Mouse (Mus musculus) v-Abl transformed pro-B cells (cell line): Measurements from ENCODE around the gene Arfgap1.

Experiments used
- in situ Hi-C, 2 experiments: fragments of 400-800 bp; cut with MboI; formaldehyde crosslinking; loops; one replicate each; pipeline ENCODE4 v1.15.1; 2025; ENCODE audit not compliant: unreplicated experiment in 2 of 2

Arfgap1 gene

DNA sequence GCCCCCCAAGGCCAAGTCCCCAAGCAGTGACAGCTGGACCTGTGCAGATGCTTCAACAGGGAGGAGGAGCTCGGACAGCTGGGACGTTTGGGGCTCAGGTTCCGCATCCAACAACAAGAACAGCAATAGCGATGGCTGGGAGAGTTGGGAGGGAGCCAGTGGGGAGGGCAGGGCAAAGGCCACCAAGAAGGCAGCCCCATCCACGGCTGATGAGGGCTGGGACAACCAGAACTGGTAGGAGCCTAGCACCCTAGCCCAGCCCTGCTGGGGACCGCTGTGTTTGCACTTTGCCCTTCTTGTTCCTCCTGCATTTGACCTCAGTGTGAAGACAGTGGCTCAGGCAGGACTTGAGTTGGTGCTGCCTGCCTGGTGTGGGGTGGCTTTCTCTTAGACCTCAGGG lies 14.1 kb downstream of the Arfgap1 start:
- in situ Hi-C loops: loop anchor here (25.0 kb wide), 2 partner anchors 356 to 606 kb away; partner anchors contain the start of genes Prpf6 (in 2 of the 2), Samd10 (in 2 of the 2), Uckl1 (in 2 of the 2) and Zfp512b (in 2 of the 2)

DNA sequence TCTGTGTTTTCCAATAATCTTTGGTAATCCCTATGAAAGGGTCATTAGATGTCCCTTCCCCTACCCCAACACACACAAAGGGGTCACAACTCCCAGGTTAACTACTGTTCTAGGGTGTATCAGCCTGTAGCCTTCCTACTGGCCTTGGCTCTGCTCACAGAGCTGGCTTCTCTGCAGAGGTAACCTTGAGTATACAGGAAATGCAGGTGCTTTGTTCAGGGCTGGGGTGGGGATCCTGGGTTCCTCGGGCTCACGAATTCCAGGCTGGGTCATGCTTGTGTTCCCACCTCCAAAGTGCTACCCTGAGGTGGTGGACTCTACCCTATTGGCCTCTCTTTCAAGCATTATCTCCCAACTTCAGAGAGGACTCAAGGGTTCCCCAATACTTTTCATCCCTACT lies 18.6 kb downstream of the Arfgap1 start:
- in situ Hi-C loops: loop anchor here (25.0 kb wide), 2 partner anchors 352 to 602 kb away; partner anchors contain the start of genes Prpf6 (in 2 of the 2), Samd10 (in 2 of the 2), Uckl1 (in 2 of the 2) and Zfp512b (in 2 of the 2)

DNA sequence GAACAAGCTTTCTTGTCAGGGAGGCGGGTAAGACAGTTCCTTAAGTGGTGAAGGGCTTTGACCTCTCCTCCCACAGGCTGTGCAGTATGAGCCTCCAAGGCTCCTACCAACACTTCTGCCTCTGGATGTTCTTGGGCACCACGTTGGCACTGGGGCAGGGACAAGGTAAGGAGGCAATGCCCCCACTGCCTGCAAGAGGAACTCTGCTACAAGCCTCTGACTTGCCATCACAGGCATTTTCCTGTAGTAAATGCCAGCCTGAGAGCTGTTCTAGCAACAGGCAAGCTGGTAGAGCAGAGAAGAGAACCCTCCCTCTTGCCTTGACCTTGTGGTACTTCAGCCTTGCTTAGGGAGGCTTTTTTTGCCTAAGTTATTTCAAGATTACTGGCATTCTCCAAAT lies 19.4 kb downstream of the Arfgap1 start, which contains the start of gene Col20a1:
Col20a1 (plus strand) TSS at position 87 of the 400 bp plus-strand sequence.
- in situ Hi-C loops: loop anchor here (25.0 kb wide), 2 partner anchors 351 to 601 kb away; partner anchors contain the start of genes Prpf6 (in 2 of the 2), Samd10 (in 2 of the 2), Uckl1 (in 2 of the 2) and Zfp512b (in 2 of the 2)

DNA sequence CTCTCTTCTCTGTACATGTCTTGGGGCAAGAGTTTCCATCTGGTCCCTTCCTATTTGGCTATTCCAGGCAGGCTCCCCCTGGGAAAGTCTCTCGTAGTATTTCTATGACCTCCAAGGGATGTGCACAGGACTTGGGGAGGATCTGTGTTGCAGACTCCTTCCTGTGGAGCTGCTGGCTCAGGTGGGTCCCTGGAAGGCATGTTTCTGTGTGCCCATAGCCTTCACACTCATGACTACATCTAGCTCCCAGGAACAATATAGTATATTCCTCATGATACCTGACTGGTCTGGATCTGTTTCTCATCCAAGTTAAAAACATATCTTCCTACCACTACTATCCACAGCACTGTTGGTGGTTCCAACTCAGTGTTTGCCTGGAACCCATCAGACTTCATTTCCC lies 20.0 kb downstream of the Arfgap1 start:
- in situ Hi-C loops: loop anchor here (25.0 kb wide), 2 partner anchors 350 to 600 kb away; partner anchors contain the start of genes Prpf6 (in 2 of the 2), Samd10 (in 2 of the 2), Uckl1 (in 2 of the 2) and Zfp512b (in 2 of the 2)

DNA sequence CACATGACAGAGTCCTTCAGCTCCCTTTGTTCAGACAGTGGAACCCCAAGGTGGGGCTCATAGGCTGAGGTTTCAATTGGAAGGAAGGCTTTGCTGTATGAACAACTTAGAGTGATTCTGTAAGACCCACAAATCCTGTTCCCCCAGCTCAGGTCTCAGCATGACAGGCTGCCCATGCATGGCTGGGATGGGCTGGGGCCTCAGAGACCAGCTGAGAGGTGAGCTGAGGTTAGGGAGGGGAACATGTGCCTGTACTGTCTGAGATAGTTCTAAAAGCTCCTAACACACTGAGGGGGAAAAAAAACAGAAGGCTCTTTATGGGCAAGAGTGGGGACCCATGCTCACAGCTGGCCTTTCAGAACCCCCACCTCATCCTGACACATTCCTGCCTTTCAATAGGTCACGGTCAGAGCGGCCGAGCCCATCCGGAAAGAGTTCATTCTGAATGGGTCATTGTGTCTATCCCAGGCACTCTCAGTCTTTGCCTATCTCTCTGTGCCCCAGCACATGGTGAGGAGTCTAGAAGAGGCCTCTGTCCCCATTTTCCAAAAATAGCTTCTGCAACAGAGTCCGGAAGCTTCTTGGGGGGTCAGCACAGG lies 20.5 kb downstream of the Arfgap1 start:
- in situ Hi-C loops: loop anchor here (25.0 kb wide), 2 partner anchors 350 to 600 kb away; partner anchors contain the start of genes Prpf6 (in 2 of the 2), Samd10 (in 2 of the 2), Uckl1 (in 2 of the 2) and Zfp512b (in 2 of the 2)

DNA sequence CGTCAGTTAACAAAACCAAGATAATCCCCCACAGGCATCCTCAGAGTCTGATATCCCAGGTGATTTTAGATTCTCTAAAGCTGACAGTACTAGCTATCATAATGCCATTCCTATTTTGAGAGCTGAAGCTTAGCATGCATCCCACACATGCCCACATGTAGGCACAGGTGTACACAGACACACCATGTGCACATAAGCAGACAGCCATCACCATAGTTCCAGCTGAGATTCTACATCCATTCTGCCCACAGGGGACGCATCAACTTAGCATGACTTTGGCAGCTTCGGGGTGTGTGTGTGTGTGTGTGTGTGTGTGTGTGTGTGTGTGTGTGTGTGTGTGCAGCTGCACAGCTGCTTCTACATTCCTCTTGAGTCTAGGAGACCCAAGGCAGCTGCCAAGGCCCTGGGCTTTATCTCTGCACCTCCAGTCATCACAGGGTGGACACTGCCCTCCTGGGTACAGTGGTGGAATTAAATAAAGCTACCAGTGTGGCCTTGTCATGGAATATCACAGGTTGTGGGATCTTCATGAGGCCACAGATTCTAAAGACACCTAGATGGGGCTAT lies 21.4 kb downstream of the Arfgap1 start:
- in situ Hi-C loops: loop anchor here (25.0 kb wide), 2 partner anchors 349 to 599 kb away; partner anchors contain the start of genes Prpf6 (in 2 of the 2), Samd10 (in 2 of the 2), Uckl1 (in 2 of the 2) and Zfp512b (in 2 of the 2)

DNA sequence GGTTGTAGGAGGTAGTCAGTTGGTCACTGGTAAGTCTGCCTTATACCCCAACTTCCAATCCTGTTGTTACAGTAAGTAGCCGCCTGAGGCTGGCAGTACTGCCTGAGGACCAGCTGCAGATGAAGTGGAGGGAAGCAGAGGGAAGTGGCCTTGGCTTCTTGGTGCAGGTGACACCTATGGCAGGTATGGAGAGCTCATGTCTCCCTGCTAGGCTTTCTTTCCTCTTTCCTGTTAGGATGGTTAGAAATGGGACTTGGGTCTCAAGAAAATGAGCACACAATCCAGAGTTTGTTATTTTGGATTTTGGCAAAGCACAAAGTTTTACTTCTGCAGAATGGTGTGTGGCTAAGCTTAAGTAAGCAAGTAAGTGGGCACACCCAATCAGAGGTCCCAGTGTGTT lies 21.9 kb downstream of the Arfgap1 start:
- in situ Hi-C loops: loop anchor here (25.0 kb wide), 2 partner anchors 348 to 598 kb away; partner anchors contain the start of genes Prpf6 (in 2 of the 2), Samd10 (in 2 of the 2), Uckl1 (in 2 of the 2) and Zfp512b (in 2 of the 2)

DNA sequence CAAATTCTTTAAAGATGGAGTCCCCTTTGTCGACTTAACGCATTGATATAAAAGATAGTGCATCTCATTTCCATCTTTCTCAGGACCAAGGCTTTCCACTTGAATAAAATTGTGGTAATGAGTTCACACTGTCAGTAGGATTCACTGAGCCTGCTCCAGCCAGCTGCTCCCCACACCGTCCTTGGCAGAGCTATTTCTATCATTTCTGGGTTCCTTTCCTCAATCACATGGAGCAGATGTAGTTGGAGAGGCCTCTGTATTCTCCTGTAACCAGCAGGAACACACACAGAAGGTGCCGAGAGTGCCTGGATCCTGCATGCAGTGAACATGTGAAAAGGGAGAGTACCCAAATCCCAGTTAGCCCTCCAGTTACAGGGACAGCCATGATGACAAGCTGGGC lies 23.3 kb downstream of the Arfgap1 start:
- in situ Hi-C loops: loop anchor here (25.0 kb wide), 2 partner anchors 347 to 597 kb away; partner anchors contain the start of genes Prpf6 (in 2 of the 2), Samd10 (in 2 of the 2), Uckl1 (in 2 of the 2) and Zfp512b (in 2 of the 2)

DNA sequence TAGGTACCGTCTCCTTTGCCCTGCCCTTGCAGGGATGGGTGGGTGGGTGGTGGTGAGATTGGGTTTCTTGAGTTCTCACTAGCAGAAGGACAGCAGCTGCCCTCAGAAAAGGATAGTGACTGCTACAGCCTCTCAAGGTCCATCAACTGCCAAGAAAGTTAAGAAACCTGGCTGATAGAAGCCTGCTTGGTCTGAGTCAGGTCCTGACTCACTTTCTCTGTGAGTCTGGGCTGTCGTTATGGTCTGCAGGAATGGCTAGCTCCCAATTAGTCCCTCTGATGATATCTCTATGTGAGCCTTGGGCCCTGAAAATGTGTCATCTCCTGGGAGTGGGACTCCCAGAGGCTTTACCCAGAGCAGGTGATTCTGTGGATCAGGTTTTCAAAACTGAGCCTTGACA lies 27.3 kb downstream of the Arfgap1 start:
- in situ Hi-C loops: loop anchor here (25.0 kb wide), 2 partner anchors 343 to 593 kb away; partner anchors contain the start of genes Prpf6 (in 2 of the 2), Samd10 (in 2 of the 2), Uckl1 (in 2 of the 2) and Zfp512b (in 2 of the 2)

DNA sequence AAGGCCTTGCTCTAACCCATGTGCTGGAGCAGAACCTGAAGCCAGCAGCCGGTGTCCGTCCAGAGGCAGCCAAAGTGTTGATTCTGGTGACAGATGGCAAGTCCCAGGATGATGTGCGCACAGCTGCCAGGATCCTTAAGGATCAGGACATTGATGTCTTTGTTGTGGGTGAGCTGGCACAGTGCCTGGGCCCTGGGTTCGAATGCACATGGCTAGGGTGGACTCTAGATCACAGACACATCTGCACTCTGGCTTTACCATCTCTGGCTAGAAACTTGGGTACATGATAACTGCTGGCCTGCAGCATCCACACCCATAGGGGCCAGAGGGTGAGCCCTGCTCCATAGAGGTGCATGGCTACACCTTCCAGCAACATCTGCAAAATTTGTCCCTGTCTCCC lies 28.4 kb downstream of the Arfgap1 start:
- in situ Hi-C loops: loop anchor here (25.0 kb wide), 2 partner anchors 342 to 592 kb away; partner anchors contain the start of genes Prpf6 (in 2 of the 2), Samd10 (in 2 of the 2), Uckl1 (in 2 of the 2) and Zfp512b (in 2 of the 2)

DNA sequence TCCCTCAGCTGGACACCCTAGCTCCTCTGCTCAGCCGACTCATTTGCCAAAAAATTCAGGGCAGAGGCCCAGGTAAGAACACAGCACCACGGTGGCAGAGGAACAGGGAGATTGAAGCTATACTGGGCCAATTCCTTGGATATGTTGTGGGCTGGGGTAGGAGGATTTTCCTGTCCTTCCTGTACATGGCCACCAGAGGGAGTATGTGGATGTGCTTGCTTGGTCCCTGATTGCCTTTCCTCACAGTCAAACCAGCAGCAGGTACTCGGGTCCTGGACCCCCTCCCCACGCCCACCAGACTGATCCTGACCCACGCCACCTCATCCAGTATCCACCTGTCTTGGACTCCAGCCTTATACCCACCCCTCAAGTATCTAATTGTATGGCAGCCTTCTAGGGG lies 29.4 kb downstream of the Arfgap1 start:
- in situ Hi-C loops: loop anchor here (25.0 kb wide), 2 partner anchors 341 to 591 kb away; partner anchors contain the start of genes Prpf6 (in 2 of the 2), Samd10 (in 2 of the 2), Uckl1 (in 2 of the 2) and Zfp512b (in 2 of the 2)

DNA sequence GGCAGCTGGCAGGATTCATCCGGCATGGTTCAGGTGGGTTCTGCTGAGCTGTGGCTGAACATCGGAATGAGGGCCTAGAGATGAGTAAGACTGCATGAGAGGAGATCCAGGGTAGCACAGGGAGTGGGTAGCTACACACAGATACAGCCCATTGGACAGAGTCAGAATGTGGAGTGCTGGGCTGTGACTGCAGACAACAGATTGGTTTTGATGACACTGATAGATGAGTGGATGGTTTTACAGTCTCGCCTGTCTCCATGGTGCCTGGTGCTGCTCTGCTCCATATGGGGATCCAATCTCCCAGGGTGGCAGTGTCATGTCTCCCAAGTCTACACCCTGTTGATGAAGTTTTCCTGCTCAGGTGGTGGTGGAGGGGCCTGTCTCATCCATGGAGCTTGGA lies 29.9 kb downstream of the Arfgap1 start:
- in situ Hi-C loops: loop anchor here (25.0 kb wide), 2 partner anchors 340 to 590 kb away; partner anchors contain the start of genes Prpf6 (in 2 of the 2), Samd10 (in 2 of the 2), Uckl1 (in 2 of the 2) and Zfp512b (in 2 of the 2)

DNA sequence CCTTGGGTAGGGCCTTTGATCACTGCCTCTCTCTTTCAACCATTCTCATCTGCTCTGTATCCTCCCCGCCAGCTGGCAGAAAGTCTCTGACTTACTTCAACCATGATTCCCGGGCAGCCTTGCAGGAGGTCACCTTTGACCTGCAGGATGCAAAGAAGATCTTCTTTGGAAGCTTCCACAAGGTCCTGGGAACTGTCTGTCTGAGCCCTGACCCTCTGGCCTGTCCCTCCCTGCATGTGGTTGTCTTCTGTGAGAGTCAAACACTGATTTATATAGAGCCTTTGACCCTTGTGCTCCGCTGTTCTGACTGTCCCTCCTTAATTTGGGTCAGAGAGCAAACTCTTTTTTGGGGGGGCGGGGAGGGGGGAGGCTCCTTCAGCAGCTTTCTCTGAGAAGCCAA lies 40.0 kb downstream of the Arfgap1 start:
- in situ Hi-C loops: no loop called here

DNA sequence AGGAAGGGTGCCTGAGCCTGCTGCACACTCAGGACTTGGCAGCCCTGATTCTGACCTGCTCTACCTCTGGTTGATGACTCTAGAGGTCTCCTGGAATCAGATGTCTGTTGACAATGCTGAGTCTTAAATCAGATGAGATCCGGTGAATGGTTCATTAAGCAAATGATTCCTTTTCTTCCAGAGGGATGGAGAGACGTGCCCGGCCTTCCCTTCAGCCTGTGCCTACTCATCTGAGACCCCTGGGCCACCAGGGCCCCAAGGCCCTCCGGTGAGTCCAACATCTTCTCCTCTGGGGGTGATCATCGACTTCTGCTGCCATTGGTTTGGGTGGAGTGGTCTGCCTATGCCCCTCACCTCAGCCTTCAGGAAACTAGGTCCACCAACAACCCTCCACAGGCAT lies 41.3 kb downstream of the Arfgap1 start:
- in situ Hi-C loops: no loop called here

DNA sequence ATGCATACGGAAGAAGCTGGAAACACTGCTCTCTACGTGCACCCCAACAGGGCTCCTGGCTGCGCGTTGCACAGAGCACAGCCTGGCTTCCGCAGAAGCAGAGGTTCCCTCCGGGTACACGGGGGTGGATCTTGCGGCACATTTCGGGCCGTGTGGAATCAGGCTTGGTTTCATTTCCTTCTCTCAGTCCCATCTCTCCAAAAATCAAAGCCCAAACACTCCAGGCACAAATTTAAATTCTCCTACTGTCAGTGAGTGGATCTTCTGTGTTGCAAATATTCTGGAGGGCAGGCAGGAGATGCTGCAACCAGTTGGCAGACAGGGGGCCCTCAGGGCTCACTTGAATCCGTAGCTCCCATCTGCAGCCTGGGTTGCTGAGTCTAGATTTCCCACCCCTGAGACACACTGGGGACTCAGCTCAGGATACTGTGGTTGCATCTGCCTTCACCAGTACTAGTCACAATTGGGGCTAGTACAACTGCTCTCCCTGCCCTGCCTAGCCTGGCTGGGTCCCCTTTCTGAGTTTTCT lies 64.4 kb downstream of the Arfgap1 start:
- in situ Hi-C loops: no loop called here
